Comparison of ENCODE assay signal across 20 mouse cellular contexts in the genomic region with DNA sequence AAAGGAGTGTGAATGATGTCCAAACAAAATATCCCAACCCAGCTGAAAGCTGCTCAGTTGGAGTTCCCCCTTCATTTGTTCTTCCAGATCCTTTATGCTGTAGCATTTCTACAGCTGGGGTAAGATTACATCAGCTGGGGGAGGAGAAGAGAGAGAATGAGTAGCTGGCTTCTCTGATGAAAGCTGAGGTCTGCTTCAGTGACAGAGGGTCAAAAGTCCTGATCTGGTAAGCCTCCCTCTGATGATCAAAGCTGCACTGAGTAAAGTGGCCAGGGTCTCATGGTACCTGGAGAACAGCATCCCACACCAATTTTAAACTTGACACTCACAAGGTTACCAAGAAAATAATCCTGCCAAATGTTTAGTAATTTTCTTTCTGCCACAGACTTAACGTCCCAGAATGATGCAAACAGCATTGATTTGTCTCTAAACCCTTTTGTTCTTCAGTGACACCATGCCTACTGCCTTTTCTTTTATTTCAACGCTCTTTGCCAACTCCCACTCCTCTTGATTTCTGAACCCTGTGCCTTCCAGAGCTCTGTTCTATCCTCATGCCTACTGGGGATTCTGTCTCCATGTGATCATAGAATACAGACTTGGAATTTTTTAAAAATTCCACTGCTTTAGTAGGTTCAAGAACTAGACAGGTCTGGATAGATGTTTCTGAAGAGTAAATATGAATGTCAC.
"Had no signal": no experiment of that assay in that cellular context is flagged by ENCODE, and none has a peak within 500 bp of the region (broad histone marks: within the 10 kb centered on the region; RNA-seq: fewer than 3 reads in every experiment).

No protein-coding gene starts in this region.

- H3K36me3 ChIP-seq: lung, embryonic 15.5 days; midbrain, embryonic 13.5 days; midbrain, embryonic 15.5 days; neural tube, embryonic 13.5 days; neural tube, embryonic 15.5 days had no signal

- DNase-seq: lung, adult 2 months; lung, postnatal 14 days; lung, postnatal 36 days; retina, postnatal 1 day; right cerebral cortex, adult 18-20 months; right cerebral cortex, postnatal 25 days; right cerebral cortex, postnatal 4 days; spleen, adult 18-20 months; thymus, adult 18-20 months; thymus, postnatal 14 days; thymus, postnatal 36 days had no signal

- H3K27me3 ChIP-seq: lung, embryonic 15.5 days; megakaryocyte, embryonic 14.5 days; midbrain, embryonic 13.5 days; midbrain, embryonic 15.5 days; neural tube, embryonic 13.5 days; neural tube, embryonic 15.5 days had no signal

- H3K4me2 ChIP-seq: lung, embryonic 15.5 days; midbrain, embryonic 11.5 days; midbrain, embryonic 13.5 days; midbrain, embryonic 15.5 days; neural tube, embryonic 13.5 days; neural tube, embryonic 15.5 days had no signal

- H3K4me1 ChIP-seq: lung, embryonic 15.5 days; megakaryocyte, embryonic 14.5 days; midbrain, embryonic 13.5 days; midbrain, embryonic 15.5 days; neural tube, embryonic 15.5 days had no signal

- ATAC-seq: lung, postnatal 0 days; midbrain, embryonic 13.5 days; midbrain, embryonic 15.5 days had no signal

- H3K9me3 ChIP-seq: lung, embryonic 15.5 days; megakaryocyte, embryonic 14.5 days; midbrain, embryonic 13.5 days; midbrain, embryonic 15.5 days; neural tube, embryonic 13.5 days; neural tube, embryonic 15.5 days had no signal

- H3K27ac ChIP-seq: lung, embryonic 15.5 days; macrophage; midbrain, embryonic 13.5 days; midbrain, embryonic 15.5 days; neural tube, embryonic 13.5 days; neural tube, embryonic 15.5 days had no signal

- H3K9ac ChIP-seq: lung, embryonic 15.5 days; midbrain, embryonic 13.5 days; midbrain, embryonic 15.5 days; neural tube, embryonic 13.5 days; neural tube, embryonic 15.5 days had no signal

- H3K4me3 ChIP-seq: lung, embryonic 15.5 days; megakaryocyte, embryonic 14.5 days; midbrain, embryonic 13.5 days; midbrain, embryonic 15.5 days; neural tube, embryonic 13.5 days; neural tube, embryonic 15.5 days had no signal
